Mouse (Mus musculus) olfactory bulb, adult 2 months (tissue): Measurements from ENCODE around the gene Spaar.

Source experiments
- CTCF ChIP-seq: fragments of 200-500 bp; IDR thresholded peaks from 2 replicates; pipeline ENCODE4 v1.5.1; 2012; ENCODE audit warnings: low read depth, mild to moderate bottlenecking, low read length, moderate library complexity; ENCODE audit not compliant: insufficient read depth
- POLR2A ChIP-seq: fragments of 200-500 bp; IDR thresholded peaks from 2 replicates; pipeline ENCODE4 v1.6.1; 2012; ENCODE audit warnings: mild to moderate bottlenecking, low read depth, low read length, moderate library complexity; ENCODE audit not compliant: insufficient read depth

DNA sequence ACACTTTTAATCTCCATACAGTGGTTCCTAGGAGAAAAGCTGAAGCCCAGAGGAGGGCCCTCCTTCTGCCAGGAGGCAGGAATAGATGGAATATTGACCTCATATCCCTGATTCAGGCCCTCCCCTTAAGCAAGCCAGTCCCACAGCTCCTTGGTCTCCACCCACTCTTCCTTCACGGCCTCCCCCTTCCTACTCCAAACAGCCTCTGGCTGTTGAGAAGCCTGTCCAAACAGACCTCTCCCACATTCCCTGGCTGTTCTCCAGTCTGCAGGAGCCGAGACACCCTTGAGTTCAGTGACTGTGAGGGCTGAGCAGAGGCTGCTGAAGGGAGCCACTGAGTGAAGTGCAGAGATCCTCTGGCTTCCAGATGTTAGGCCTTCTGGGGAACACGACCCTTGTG, 2.8 kb upstream of the Spaar start, which contains the start of gene Hrct1:
- TF ChIP-seq CTCF: no peak
- no peak for TF ChIP-seq POLR2A
